Mouse (Mus musculus): ENCODE data around the gene Ndufv3.
"Not testable (repeated sequence)": the region's sequence is repeated elsewhere in the genome, so short reads cannot be mapped to it uniquely, and the experiment has no call there.

The Ndufv3 gene

DNA sequence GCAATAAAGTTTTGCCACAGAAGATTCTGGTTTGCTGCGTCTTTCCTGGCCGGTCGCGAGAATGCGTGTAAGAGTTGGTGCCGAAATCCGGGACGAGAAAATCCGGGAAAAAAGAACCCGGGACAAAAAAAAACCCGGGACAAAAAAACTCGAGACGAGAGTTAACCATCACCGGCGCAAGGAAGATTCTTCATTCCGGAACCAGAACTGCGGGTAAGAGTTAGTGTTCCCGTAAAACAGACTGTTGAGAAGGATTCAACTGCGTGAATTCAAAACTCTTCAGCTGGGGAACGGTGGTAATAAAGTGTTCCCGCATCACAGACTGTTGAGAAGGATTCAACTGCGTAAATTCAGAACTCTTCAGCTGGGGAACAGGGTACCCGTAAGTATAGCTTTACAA, 32.7 kb downstream of the Ndufv3 start:
- DNase-seq (ENCODE audit: extremely low read depth, insufficient read length, low spot score): not testable (repeated sequence)

DNA sequence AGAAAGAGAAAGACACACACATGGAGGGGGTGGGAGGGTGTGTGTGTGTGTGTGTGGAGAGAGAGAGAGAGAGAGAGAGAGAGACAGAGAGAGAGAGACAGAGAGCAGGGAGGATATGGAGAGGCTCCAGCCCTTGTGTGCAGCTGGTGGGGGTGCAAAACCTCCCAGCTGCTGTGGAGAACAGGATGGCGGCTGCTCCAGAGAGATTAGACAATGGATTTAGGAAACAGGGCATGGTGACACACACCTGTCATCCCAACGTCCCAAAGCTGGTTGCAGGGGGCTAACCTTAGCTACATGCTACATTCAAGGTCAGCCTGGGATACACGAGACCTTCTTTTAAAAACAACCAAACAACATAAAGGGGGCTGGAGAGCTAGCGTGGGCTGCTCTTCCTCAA, 36.3 kb downstream of the Ndufv3 start:
- no peak for DNase-seq (ENCODE audit: extremely low read depth, insufficient read length, low spot score)

DNA sequence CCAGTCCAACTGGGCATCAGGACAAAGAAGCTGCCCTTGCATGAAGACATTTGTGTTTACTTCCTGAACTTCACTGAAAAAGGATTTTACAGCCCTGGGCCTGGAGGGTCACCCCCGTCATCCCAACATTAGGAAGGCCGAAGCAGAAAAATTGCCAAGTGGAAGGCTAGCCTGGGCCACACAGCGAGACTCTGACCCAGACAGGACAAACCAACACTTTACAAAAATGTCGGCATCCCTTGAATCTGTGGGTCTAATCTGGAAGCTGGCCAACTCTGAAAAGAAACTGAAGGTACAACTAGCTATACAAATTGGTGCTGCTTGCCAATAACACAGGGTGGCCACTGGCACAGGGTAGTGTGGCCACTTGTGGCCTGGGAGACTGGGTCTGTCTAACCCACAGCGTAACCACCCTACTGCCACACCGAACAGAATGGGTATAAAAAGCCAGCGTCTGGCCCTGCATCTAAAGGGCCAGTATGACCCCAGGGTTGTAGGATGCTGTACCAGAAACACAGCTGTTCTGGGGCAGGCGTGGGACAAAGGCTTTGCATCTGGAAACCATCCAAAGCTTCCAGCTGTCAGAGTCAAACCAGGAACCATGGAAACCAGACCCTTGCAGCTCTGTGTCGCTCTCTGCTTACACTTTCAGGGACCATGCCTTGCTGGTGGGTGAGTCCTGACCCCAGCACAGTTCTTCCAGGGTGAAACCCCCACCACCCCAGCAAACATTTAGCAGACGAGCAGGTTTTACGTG, 37.4 kb downstream of the Ndufv3 start:
- no peak for DNase-seq (ENCODE audit: extremely low read depth, insufficient read length, low spot score)

DNA sequence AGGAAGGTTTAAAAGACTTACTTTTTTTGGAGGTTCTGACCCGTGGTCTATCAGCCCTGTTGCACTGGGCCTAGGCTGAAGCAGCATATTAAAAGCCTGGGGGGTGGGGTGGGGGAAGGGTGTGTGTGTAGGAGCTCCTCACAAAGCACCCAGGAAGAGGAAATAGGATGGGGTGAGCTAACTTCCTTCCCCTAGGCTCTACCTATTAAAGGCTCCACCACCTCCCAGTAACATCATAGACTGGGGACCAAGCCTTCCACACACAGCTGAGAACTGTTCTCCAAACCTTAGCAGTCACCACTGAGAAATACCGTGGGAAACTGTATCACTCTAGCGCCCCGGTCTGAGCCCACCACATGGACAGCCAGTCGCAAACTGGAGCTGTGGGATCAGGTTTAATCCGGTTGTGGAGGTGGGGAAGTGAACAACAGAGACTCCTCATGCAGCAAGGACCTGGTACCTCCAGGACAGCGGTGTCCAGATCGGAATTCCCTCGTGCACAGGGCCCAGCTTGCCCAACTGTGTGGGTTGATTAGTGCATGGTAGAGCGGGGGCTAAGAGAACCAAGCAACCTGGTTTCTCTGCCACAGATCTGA, 38.1 kb downstream of the Ndufv3 start:
- no peak for DNase-seq (ENCODE audit: extremely low read depth, insufficient read length, low spot score)

DNA sequence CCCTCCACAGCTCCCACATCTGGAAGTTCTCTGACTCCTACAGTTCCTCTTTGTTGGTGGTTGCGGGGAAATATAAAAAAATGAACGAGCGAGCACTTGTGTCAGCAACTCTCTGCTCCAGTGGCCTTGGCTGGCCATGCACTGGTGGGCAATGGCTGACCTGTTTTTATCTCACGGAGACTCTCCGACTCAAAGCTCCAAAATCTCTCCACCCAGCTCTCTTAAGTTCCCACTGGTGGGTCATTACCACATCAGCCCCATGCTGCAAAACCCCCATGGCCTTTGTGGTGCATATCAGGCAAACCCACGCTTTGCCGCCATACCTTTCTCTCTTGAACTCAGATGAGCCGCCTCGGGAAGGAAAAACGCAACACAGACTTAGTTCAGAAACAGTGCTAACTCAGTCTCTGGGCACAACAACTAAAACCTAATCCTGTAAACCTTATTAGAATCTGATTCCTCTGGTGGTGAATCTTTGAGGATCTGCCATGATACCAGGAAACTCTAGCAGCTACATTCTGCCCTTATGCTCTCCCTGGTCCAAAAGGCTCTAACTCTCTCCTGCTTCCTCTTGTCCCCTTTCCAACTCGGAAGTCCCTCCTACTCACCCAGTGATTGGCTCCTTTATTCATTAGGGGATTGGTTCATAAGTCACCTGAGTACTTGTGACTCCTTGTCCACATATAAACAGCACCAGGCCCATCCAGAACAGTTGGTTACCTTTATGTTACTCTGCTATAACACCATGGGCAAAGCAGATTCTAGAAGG, 39.3 kb downstream of the Ndufv3 start:
- no peak for DNase-seq (ENCODE audit: extremely low read depth, insufficient read length, low spot score)

DNA sequence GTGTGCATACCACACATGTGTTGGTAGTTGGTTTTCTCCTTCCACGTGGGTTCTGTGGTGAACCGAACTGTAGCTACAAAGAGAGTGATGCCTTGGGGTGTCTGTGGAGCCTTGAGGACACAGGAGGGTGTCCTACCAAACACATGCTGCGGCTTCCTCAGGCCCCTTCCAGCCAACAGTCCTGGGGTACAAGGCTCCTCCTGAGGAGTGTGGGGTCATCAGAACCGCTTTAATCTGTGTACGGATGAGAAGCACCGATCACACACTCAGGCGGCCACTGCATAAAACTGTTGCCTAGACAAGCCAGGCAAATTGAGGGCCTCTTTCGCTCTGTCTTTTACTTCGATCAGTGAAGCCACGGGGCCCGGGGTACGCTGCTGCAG, 43.7 kb downstream of the Ndufv3 start:
- no peak for DNase-seq (ENCODE audit: extremely low read depth, insufficient read length, low spot score)

DNA sequence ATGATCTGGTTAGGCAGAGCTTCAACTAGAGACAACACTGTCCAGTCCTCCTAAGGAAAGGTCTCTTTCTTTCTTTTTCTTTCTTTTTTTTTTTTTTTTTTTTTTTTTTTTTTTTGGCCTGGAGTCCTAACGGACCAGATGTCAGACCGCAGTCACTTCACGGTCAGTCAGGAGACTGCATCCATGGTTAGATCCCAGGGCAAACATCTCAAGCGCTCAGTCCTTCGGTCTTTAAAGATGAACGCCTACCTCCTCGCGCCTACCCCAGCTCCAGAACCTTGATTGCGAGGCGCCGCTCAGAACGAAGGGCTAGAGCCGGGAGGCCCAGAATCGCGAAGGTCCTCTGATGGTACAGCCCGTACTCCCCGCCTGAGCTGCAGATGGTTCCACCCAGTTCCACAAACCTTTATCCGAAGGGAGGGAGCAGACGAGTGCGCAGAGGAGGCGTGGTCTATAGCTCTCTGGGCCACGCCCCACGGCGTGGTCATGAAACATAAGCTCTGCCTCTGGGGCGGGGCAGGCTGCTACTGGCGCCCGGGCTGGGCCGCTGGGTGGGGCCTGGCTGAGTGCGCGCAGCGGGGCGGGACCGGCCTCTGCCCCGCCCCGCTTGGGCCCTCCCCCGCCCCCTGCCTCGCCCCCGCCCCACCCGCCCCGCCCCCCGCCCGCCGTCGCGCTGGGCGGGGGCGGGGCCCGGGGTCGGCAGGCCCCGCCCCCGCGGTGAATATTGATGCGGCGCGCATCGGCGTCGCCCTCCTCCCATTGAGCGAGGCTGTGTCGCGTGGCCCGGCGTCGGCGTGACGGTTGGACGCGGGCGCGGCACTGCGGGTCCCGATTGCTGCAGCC, 44.3 kb downstream of the Ndufv3 start, which contains the start of gene Pknox1:
Gene Pknox1 (plus strand): TSS at position 720 of the 843 bp plus-strand sequence.
- DNase-seq (ENCODE audit: extremely low read depth, insufficient read length, low spot score): peak; percentile 97

DNA sequence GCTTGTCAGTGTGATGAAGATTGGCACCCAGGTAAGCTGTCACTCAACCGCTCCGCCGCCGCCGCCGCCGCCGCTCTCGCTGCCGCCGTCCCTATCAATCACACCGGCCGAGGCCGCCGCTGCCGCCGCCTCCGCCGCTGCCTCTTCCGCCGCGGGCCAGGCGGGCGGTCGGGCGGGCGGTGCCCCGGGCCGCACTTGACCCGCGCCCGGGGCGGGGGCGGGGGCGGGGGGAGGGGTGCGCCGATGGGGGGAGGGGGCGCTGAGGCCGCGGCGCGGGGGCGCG, 44.9 kb downstream of the Ndufv3 start:
- no peak for DNase-seq (ENCODE audit: extremely low read depth, insufficient read length, low spot score)

DNA sequence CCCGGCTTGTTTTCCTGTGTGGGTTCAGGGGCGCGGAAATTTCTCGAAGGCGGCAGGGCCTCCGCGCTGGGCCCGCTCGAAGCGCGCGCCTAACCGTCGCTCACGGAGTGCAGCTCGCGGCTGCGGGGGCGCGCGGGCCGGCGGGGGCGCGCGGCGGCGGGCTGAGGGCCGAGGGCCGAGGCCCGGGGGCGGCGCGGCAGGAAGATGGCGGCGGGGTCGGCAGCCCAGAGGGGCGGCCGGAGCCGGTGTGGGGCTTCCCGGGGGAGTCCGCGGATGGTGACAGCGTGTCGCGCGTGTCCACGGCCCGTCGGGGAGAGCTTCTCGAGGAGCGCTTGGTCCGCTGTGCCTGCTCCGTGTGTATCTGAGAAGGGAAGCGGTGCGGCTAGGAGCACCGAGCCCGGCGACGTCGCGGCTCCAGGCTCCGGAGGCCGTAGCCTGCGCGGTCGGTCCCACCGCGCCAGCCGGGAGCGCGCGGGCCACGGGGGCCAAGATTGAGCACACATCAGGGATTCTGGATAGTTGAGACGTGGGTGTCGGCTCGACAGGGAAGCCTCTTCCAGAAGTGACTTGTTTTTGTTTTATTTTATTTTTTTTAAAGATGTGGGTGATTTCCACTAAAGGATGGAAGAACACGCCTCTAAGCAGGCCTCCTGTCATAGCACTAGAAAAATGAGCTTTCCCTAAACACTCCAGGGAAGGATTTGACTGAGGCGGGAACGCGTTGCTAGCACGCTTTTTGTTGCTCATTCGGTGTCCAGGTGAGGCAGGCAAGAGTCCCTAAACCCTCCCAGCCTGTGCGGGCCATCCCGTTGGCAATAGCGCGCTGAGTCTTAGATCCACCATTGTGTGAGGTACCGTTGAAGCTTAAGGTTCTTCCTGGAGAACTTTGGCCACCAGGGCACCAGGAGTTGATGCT, 45.5 kb downstream of the Ndufv3 start:
- peak; percentile 68 for DNase-seq (ENCODE audit: extremely low read depth, insufficient read length, low spot score)

DNA sequence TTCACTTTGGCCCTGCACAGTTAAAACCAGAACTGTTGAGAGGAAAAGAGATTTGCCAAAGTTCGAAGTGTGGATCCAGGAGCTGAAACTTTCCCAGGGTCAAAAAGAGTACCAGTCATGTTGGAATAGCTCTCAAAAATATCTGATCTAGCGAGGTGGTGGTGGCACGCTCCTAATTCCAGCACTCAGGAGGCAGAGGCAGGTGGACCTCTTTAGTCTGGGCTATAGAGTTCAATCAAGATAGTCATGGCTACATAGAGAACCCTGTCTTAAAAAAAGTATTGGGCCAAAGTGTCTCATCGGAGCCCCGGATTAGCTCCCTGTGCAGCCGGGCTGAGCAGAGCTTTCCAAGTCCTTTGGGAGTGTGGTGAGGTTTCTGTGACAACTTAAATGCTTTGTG, 46.4 kb downstream of the Ndufv3 start:
- no peak for DNase-seq (ENCODE audit: extremely low read depth, insufficient read length, low spot score)

DNA sequence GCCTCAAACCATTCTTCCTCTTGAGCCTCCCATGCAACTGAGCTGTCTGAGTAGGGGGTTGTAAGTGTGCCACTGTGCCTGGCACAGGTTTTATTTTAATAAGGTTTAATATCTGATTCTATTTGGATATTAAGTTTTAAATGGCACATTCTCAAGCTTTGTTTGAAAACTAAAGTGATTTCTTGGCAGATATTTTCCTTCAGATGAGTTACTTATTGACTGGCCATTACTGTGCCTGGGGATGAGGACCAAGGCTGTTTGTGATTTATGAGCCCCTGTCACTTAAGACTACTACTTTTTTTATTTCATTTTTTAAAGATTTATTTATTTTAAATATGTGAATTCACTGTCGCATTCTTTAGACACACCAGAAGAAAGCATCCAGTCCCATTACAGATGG, 49.8 kb downstream of the Ndufv3 start:
- no peak for DNase-seq (ENCODE audit: extremely low read depth, insufficient read length, low spot score)

DNA sequence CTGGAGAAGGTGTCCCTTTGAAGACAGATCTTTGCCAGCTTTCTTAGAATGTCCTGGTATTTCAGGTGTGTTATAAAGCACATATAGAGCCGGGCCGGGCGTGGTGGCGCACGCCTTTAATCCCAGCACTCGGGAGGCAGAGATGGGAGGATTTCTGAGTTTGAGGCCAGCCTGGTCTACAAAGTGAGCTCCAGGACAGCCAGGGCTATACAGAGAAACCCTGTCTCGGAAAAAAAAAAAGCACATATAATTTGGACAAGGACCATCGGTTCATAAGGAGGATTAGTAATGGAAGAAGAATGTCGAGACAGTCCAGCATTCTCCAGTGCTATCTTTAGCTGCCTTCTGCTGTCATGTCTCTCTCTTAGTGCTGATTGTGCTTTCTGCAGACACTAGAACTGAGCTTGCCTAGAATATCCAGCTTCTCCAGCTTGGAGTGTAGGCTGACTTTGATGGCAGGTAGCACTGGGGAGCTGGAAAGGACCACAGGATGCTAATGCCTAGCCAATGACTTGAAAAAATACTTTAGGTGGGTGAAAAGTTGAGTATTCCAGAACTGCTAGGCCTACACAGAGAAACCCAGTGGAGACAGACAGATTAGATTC, 50.5 kb downstream of the Ndufv3 start:
- DNase-seq (ENCODE audit: extremely low read depth, insufficient read length, low spot score): peak; percentile 72

DNA sequence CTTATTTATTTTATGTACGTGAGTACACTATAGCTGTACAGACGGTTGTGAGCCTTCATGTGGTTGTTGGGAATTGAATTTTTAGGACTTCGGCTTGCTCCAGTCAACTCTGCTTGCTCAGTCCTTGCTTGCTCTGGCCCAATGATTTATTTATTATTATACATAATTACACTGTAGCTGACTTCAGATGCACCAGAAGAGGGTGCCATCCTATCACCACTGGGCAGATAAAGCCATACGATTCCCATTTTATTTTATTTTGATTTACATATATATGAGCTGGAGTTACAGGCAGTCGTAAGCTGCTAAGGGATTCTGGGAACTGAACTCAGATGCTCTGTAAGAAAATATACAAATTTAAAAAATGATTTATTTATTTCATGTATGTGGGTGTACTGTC, 51.8 kb downstream of the Ndufv3 start:
- no peak for DNase-seq (ENCODE audit: extremely low read depth, insufficient read length, low spot score)

DNA sequence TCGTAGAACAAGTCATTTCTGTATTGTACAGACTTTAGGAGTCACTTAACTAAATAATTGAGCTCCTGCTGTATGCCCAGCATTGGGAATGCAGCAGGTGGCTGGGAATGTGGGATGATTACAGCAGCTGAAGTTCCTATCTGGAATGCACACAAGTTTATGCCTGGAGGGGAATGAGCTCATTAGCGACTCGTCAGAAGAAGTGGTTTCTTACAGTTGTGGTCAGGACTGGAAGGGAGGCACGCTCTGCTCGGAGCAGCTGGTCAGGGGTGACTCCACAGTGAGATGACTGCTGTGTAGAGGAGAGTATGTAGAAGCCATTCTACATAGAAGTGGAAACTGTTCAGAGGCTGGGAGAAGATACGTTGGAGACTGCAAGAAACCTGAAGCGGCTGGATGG, 54.7 kb downstream of the Ndufv3 start:
- DNase-seq (ENCODE audit: extremely low read depth, insufficient read length, low spot score): peak; percentile 65

DNA sequence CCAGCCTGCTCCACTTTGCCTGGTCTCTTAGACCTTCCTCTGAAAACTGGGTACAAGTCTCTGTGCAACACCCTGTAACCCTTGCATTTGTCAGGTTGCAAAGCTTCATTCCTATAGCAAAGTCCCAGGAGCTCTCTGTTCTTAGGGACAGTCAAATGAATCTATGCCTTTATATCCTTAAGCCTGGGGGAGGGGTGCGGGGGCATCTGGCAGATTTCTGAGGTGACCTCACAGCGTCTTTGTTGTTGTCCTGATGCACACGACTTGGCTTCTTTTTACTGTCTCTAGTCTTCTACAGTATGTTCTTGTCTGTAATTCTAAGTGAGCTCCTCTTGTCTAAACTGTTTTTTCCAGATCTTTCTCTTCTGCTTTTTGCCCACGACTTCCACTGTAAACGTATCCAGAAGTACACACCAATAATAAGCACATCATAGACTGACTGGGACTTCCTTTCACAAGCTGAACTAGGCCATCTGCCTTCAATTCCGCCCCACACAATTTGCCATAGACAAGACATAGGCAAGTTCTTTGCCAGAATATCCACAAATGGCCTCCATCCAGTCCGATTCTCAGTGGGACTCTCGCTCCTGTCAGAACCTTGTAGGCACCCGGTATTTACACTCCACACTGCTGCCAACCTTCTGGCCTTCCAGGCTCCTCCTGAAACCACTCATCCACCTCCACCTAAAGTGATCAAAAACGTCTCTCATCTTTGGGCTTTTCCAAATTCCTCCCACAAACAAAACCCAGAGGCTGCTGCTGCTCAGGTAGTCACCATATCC, 56.7 kb downstream of the Ndufv3 start:
- DNase-seq (ENCODE audit: extremely low read depth, insufficient read length, low spot score): no peak

DNA sequence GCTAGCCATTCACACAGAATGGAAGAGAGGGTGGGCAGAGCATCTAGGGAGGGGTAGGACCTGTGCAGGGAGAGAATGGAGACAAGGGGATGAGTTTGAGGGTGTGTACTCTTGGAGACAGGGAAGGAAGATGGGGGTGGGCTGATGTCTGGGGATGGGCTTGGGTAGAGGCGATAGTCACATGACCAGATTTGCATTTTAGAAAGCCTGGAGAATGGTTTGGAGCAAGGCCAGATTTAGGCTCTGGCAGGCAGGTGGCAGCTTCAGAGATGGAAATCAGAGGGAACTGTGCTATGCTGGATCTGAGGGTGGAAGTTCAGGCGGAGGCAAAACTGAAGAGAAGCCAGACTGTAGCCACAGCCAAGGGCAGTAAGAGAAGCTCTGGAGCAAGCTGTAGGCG, 60.4 kb downstream of the Ndufv3 start:
- DNase-seq (ENCODE audit: extremely low read depth, insufficient read length, low spot score): no peak

All from 3134 (cell line).